Mouse (Mus musculus): ENCODE results near the gene Rnf4. TPM values are rescaled to one million over a fixed set of nuclear protein-coding genes. Genes with fewer than 3 reads are reported as not detected.

Gene Rnf4
- polyA plus RNA-seq, 1 experiment from 2014 or later: 134 TPM

GRCm38 (mm10) chr5:34386744-34387143 lies 50.7 kb downstream of the Rnf4 start:
- 98% methylated on average over 2 of the region's 2 CpGs for WGBS
- H3K4me1 ChIP-seq (replicated peaks): no peaks in the 10 kb centered on the region

GRCm38 (mm10) chr5:34393251-34393650 lies 57.2 kb downstream of the Rnf4 start:
- 96% methylated on average over 8 of the region's 8 CpGs for WGBS
- no peak for ATAC-seq (ENCODE audit: low read depth)
- Histone ChIP-seq H3K27me3 (no peaks in the 10 kb centered on the region), H3K4me2 (no peak overlapping the region), H3K9ac (no peak overlapping the region), H3K4me1 (replicated peaks) (peaks cover 11% of the 10 kb centered on the region; the same call in 1 of the 2 replicates), H3K36me3 (0 out of 2 replicates have a peak, but pooled peaks cover 6% of the 10 kb centered on the region), H3K9me3 (no peaks in the 10 kb centered on the region), H3K4me3 (no peak overlapping the region), H3K27ac (replicated peaks) (no peak overlapping the region)

More at GRCm38 (mm10) chr5:34386744-34387143, 50.7 kb downstream of the Rnf4 start:
- H3K9me3 ChIP-seq: peaks cover 14% of the 10 kb centered on the region
- H3K4me3 ChIP-seq: no peak overlapping the region
- H3K9ac ChIP-seq: no peak overlapping the region
- H3K27me3 ChIP-seq: no peaks in the 10 kb centered on the region
- ATAC-seq (ENCODE audit: low read depth): no peak
- no peak overlapping the region for H3K27ac ChIP-seq (replicated peaks)
- no peak overlapping the region for H3K4me2 ChIP-seq
- H3K36me3 ChIP-seq: peaks cover 17% of the 10 kb centered on the region

- no peaks in the 10 kb centered on the region for H3K27me3 ChIP-seq
These were observed 59.3 kb downstream of the Rnf4 start for GRCm38 (mm10) chr5:34395347-34395746.

GRCm38 (mm10) chr5:34395850-34396540 lies 59.9 kb downstream of the Rnf4 start:
- no peak overlapping the region for H3K4me3 ChIP-seq
- H3K36me3 ChIP-seq: 0 out of 2 replicates have a peak, but pooled peaks cover 6% of the 10 kb centered on the region
- no peak overlapping the region for H3K27ac ChIP-seq (replicated peaks)
- H3K27me3 ChIP-seq: no peaks in the 10 kb centered on the region
- no peaks in the 10 kb centered on the region for H3K9me3 ChIP-seq
- no peak overlapping the region for H3K9ac ChIP-seq
- WGBS: 97% methylated on average over 2 of the region's 2 CpGs
- H3K4me1 ChIP-seq (replicated peaks): peaks cover 13% of the 10 kb centered on the region; the same call in 1 of the 2 replicates
- no peak overlapping the region for H3K4me2 ChIP-seq
- no peak for ATAC-seq (ENCODE audit: low read depth)

More at GRCm38 (mm10) chr5:34395347-34395746, 59.3 kb downstream of the Rnf4 start:
- 0 out of 2 replicates have a peak, but pooled peaks cover 6% of the 10 kb centered on the region for H3K36me3 ChIP-seq
- 91% methylated on average over 1 of the region's 1 CpGs for WGBS
- no peak overlapping the region for H3K4me3 ChIP-seq
- H3K27ac ChIP-seq (replicated peaks): no peak overlapping the region
- no peak overlapping the region for H3K9ac ChIP-seq
- H3K9me3 ChIP-seq: no peaks in the 10 kb centered on the region
- H3K4me1 ChIP-seq (replicated peaks): peaks cover 13% of the 10 kb centered on the region; the same call in 1 of the 2 replicates
- no peak for ATAC-seq (ENCODE audit: low read depth)
- H3K4me2 ChIP-seq: no peak overlapping the region

- no peak for ATAC-seq (ENCODE audit: low read depth)
- no peaks in the 10 kb centered on the region for H3K27me3 ChIP-seq
- H3K4me2 ChIP-seq: no peak overlapping the region
- H3K4me1 ChIP-seq (replicated peaks): peaks cover 13% of the 10 kb centered on the region; the same call in 1 of the 2 replicates
- no peak overlapping the region for H3K9ac ChIP-seq
- H3K4me3 ChIP-seq: no peak overlapping the region
- no peak overlapping the region for H3K27ac ChIP-seq (replicated peaks)
- H3K36me3 ChIP-seq: no peaks in the 10 kb centered on the region
- WGBS: 92% methylated on average over 2 of the region's 2 CpGs
- H3K9me3 ChIP-seq: no peaks in the 10 kb centered on the region
These were observed 61.8 kb downstream of the Rnf4 start for GRCm38 (mm10) chr5:34397866-34398265.

- WGBS: 86% methylated on average over 1 of the region's 1 CpGs
- no peak overlapping the region for H3K9ac ChIP-seq
- H3K27me3 ChIP-seq: no peaks in the 10 kb centered on the region
- H3K36me3 ChIP-seq: no peaks in the 10 kb centered on the region
- peaks cover 13% of the 10 kb centered on the region; the same call in 1 of the 2 replicates for H3K4me1 ChIP-seq (replicated peaks)
- H3K9me3 ChIP-seq: no peaks in the 10 kb centered on the region
- no peak overlapping the region for H3K4me2 ChIP-seq
- no peak overlapping the region for H3K4me3 ChIP-seq
- ATAC-seq (ENCODE audit: low read depth): no peak
- H3K27ac ChIP-seq (replicated peaks): no peak overlapping the region
These were observed 62.2 kb downstream of the Rnf4 start for GRCm38 (mm10) chr5:34398326-34398725.

Other genes with a start within 250 kb of the Rnf4 start
- 0.29 and 1.0 TPM in 2 replicates for gene Poln, start 166.8 kb upstream of the Rnf4 start, polyA plus RNA-seq (2015; fragmentation: Nextera tagmentation; extraction: Ambion mirVana)
- 15.2 and 17.9 TPM in 2 replicates for gene Haus3, start 166.8 kb upstream of the Rnf4 start, polyA plus RNA-seq (2015; fragmentation: Nextera tagmentation; extraction: Ambion mirVana)
- 27.0 and 31.6 TPM in 2 replicates for gene Mxd4, start 148.6 kb upstream of the Rnf4 start, polyA plus RNA-seq (2015; fragmentation: Nextera tagmentation; extraction: Ambion mirVana)
- 5.6 and 6.9 TPM in 2 replicates for gene Zfyve28, start 47.8 kb upstream of the Rnf4 start, polyA plus RNA-seq (2015; fragmentation: Nextera tagmentation; extraction: Ambion mirVana)
- gene Cfap99, start 47.7 kb upstream of the Rnf4 start, polyA plus RNA-seq (2015; fragmentation: Nextera tagmentation; extraction: Ambion mirVana): not detected in 2 replicates
- gene Fam193a, start 33.6 kb downstream of the Rnf4 start, polyA plus RNA-seq (2015; fragmentation: Nextera tagmentation; extraction: Ambion mirVana): 14.3 and 15.2 TPM in 2 replicates
- 8.1 and 11.3 TPM in 2 replicates for gene Tnip2, start 177.7 kb downstream of the Rnf4 start, polyA plus RNA-seq (2015; fragmentation: Nextera tagmentation; extraction: Ambion mirVana)
- 15.0 and 16.7 TPM in 2 replicates for gene Sh3bp2, start 189.5 kb downstream of the Rnf4 start, polyA plus RNA-seq (2015; fragmentation: Nextera tagmentation; extraction: Ambion mirVana)
- 208 and 221 TPM in 2 replicates for gene Add1, start 237.4 kb downstream of the Rnf4 start, polyA plus RNA-seq (2015; fragmentation: Nextera tagmentation; extraction: Ambion mirVana)

All from neural tube, embryonic 13.5 days (tissue).